Mouse (Mus musculus) MEL (cell line): Measurements from ENCODE around the gene Boc. TPM values are rescaled to one million over a fixed set of nuclear protein-coding genes. Genes with fewer than 3 reads are reported as not detected.

Experiments used
- DNase-seq: peaks from one replicate; pipeline ENCODE4 v3.0.0; 2011; ENCODE audit warnings: low read depth, low spot score
- H3K27ac ChIP-seq: 2 replicates; pipeline ENCODE4 v1.5.1; 2012; ENCODE audit warnings: low read depth, mild to moderate bottlenecking, control low read depth, low read length, moderate library complexity; ENCODE audit not compliant: control insufficient read depth
- H3K27me3 ChIP-seq, 2 experiments: fragments of 150-350 bp in 1 of 2; sonication (generic) in 1 of 2; 2 replicates each; pipeline ENCODE4 v1.6.1; 2012; ENCODE audit warnings: low read length in 2 of 2, mild to moderate bottlenecking in 2 of 2, improper control_type of control experiment in 1 of 2, moderate library complexity in 1 of 2; ENCODE audit not compliant: insufficient read depth in 2 of 2, control insufficient read depth in 1 of 2
- H3K36me3 ChIP-seq, 2 experiments: 2 replicates each; pipeline ENCODE4 v1.6.1; 2012 to 2014; ENCODE audit warnings: low read length in 2 of 2, improper control_type of control experiment in 1 of 2, inconsistent platforms in 1 of 2, mild to moderate bottlenecking in 1 of 2; ENCODE audit not compliant: insufficient read depth in 2 of 2, control insufficient read depth in 1 of 2
- H3K4me1 ChIP-seq, 2 experiments: fragments of 150-350 bp in 1 of 2; sonication (generic) in 1 of 2; 2 replicates each; pipeline ENCODE4 v1.6.1; 2012; ENCODE audit warnings: low read length in 2 of 2, improper control_type of control experiment in 1 of 2, mild to moderate bottlenecking in 1 of 2; ENCODE audit not compliant: insufficient read depth in 2 of 2, control insufficient read depth in 1 of 2
- H3K4me3 ChIP-seq, 2 experiments: fragments of 150-350 bp in 1 of 2; sonication (generic) in 1 of 2; 2 replicates each; pipeline ENCODE4 v1.5.1; 2012; ENCODE audit warnings: low read depth in 2 of 2, low read length in 2 of 2, mild to moderate bottlenecking in 2 of 2, moderate library complexity in 2 of 2, control low read depth in 1 of 2, improper control_type of control experiment in 1 of 2; ENCODE audit not compliant: control insufficient read depth in 1 of 2, insufficient read depth in 1 of 2
- H3K79me2 ChIP-seq: 2 replicates; pipeline ENCODE4 v1.6.1; 2012; ENCODE audit warnings: mild to moderate bottlenecking, low read length, moderate library complexity; ENCODE audit not compliant: control insufficient read depth, poor library complexity, insufficient read depth
- H3K9ac ChIP-seq: 2 replicates; pipeline ENCODE4 v1.6.1; 2012; ENCODE audit warnings: low read depth, mild to moderate bottlenecking, control low read depth, low read length, moderate library complexity; ENCODE audit not compliant: control insufficient read depth, poor library complexity, severe bottlenecking
- H3K9me3 ChIP-seq: fragments of 150-350 bp; sonication (generic); replicated peaks from 2 replicates; pipeline ENCODE4 v1.6.1; 2012; ENCODE audit warnings: mild to moderate bottlenecking, low read length, improper control_type of control experiment, moderate library complexity; ENCODE audit not compliant: insufficient read depth
- BHLHE40 ChIP-seq: IDR thresholded peaks from 2 replicates; pipeline ENCODE4 v1.6.1; 2012; ENCODE audit warnings: low read depth, mild to moderate bottlenecking, inconsistent platforms, low read length, improper control_type of control experiment, borderline replicate concordance
- CTCF ChIP-seq, 3 experiments: IDR thresholded peaks in 2 of 3; conservative IDR thresholded peaks in 1 of 3; 2 replicates each; pipeline ENCODE4 v1.5.1; 2011 to 2012; ENCODE audit warnings: low read length in 3 of 3, low read depth in 2 of 3, mild to moderate bottlenecking in 2 of 3, improper control_type of control experiment in 1 of 3, inconsistent platforms in 1 of 3, mixed read lengths in 1 of 3, moderate library complexity in 1 of 3; ENCODE audit not compliant: control insufficient read depth in 1 of 3, insufficient read depth in 1 of 3, poor library complexity in 1 of 3, severe bottlenecking in 1 of 3
- ELF1 ChIP-seq: IDR thresholded peaks from 2 replicates; pipeline ENCODE4 v1.6.1; 2014; ENCODE audit warnings: low read depth, mild to moderate bottlenecking, inconsistent platforms, low read length, improper control_type of control experiment, moderate library complexity
- EP300 ChIP-seq, 2 experiments: IDR thresholded peaks; 2 replicates each; pipeline ENCODE4 v1.6.1; 2011; ENCODE audit warnings: improper control_type of control experiment in 2 of 2, low read length in 2 of 2, low read depth in 1 of 2, mild to moderate bottlenecking in 1 of 2
- JUND ChIP-seq: IDR thresholded peaks from 2 replicates; pipeline ENCODE4 v1.6.1; 2011; ENCODE audit warnings: low read depth, mild to moderate bottlenecking, improper control_type of control experiment, low read length
- KAT2A ChIP-seq: conservative IDR thresholded peaks from 2 replicates; pipeline ENCODE4 v1.6.1; 2012; ENCODE audit warnings: low read depth, low read length, improper control_type of control experiment, inconsistent platforms
- MAX ChIP-seq: IDR thresholded peaks from 2 replicates; pipeline ENCODE4 v1.6.1; 2011; ENCODE audit warnings: low read length, improper control_type of control experiment
- MAZ ChIP-seq: IDR thresholded peaks from 2 replicates; pipeline ENCODE4 v1.6.1; 2012; ENCODE audit warnings: low read depth, mild to moderate bottlenecking, inconsistent platforms, low read length, improper control_type of control experiment
- MXI1 ChIP-seq: IDR thresholded peaks from 2 replicates; pipeline ENCODE4 v1.6.1; 2011; ENCODE audit warnings: mild to moderate bottlenecking, low read depth, low read length, improper control_type of control experiment
- MYB ChIP-seq: IDR thresholded peaks from 2 replicates; pipeline ENCODE4 v1.6.1; 2011; ENCODE audit warnings: mild to moderate bottlenecking, low read depth, low read length, improper control_type of control experiment
- MYC ChIP-seq: IDR thresholded peaks from 2 replicates; pipeline ENCODE4 v1.6.1; 2011; ENCODE audit warnings: low read depth, mild to moderate bottlenecking, low read length, improper control_type of control experiment, moderate library complexity
- NELFE ChIP-seq: IDR thresholded peaks from 2 replicates; pipeline ENCODE4 v1.6.1; 2011; ENCODE audit warnings: low read depth, low read length, improper control_type of control experiment
- NRF1 ChIP-seq: IDR thresholded peaks from 2 replicates; pipeline ENCODE4 v1.6.1; 2014; ENCODE audit warnings: low read depth, mild to moderate bottlenecking, inconsistent platforms, low read length, improper control_type of control experiment, moderate library complexity; ENCODE audit not compliant: poor library complexity, insufficient read depth, severe bottlenecking
- SIN3A ChIP-seq: IDR thresholded peaks from 2 replicates; pipeline ENCODE4 v1.6.1; 2012; ENCODE audit warnings: low read length, improper control_type of control experiment, inconsistent platforms
- SMC3 ChIP-seq: IDR thresholded peaks from 2 replicates; pipeline ENCODE4 v1.6.1; 2011; ENCODE audit warnings: low read depth, low read length, improper control_type of control experiment
- TAL1 ChIP-seq: IDR thresholded peaks from 2 replicates; pipeline ENCODE4 v1.6.1; 2012; ENCODE audit warnings: mild to moderate bottlenecking, inconsistent platforms, low read length, moderate library complexity, mixed read lengths
- UBTF ChIP-seq: IDR thresholded peaks from 2 replicates; pipeline ENCODE4 v1.6.1; 2012; ENCODE audit warnings: low read depth, mild to moderate bottlenecking, inconsistent platforms, low read length, improper control_type of control experiment, moderate library complexity, borderline replicate concordance; ENCODE audit not compliant: insufficient read depth
- ZMIZ1 ChIP-seq: IDR thresholded peaks from 2 replicates; pipeline ENCODE4 v1.6.1; 2012; ENCODE audit warnings: low read depth, mild to moderate bottlenecking, inconsistent platforms, low read length, improper control_type of control experiment, moderate library complexity
- polyA plus RNA-seq, 2 experiments: library from polyadenylated mRNA; stranded (reverse) in 1 of 2; unstranded in 1 of 2; fragments of >175 nt in 1 of 2; fragments of >200 nt in 1 of 2; gene quantifications; 2 replicates each; pipeline versions ENCODE4 v1.2.1 to v1.2.4; 2012; ENCODE audit warnings: low replicate concordance in 2 of 2, low read depth in 1 of 2; ENCODE audit not compliant: insufficient read length in 2 of 2, insufficient read depth in 1 of 2, missing spikeins in 1 of 2
- total RNA-seq: library from RNA; depleted of rRNA; stranded (reverse); fragments of 300-350 nt; gene quantifications from 2 replicates; pipeline ENCODE4 v1.2.3, GENCODE M21; 2012

Gene Boc
- total and polyA plus RNA-seq, 3 experiments = not detected

DNA sequence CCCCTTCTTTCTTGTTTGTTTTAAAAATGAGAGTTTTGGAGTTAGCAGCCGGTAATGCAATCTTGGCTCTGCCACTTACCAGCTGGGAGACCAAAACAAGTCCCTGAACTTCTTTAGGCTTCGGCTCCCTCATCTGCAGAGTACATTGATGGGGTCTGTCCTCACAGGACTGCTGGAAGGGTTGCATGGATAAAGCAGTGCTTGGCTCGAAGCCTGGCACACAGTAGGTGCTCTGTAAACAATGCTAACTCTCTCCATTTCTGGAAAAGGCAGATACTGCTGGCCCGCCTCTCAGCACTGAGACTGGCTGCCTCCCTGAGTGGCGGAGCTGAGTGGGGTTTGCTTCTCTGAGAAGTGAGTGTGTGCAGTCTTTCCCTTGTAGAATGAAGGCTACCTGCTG, 7.2 kb downstream of the Boc start:
- no peaks in the 10 kb centered on the region for H3K9me3 ChIP-seq
- no peak for DNase-seq
- no peaks in the 10 kb centered on the region for H3K79me2 ChIP-seq
- no peak overlapping the region for H3K9ac ChIP-seq
- TF ChIP-seq MXI1 (no peak), SMC3 (no peak), ZMIZ1 (no peak), MYC (no peak), BHLHE40 (no peak)
- H3K27me3 ChIP-seq = no peaks in the 10 kb centered on the region
- no peaks in the 10 kb centered on the region for H3K36me3 ChIP-seq
- H3K4me1 ChIP-seq = no peaks in the 10 kb centered on the region
- no peak overlapping the region for H3K4me3 ChIP-seq
- no peak overlapping the region for H3K27ac ChIP-seq

DNA sequence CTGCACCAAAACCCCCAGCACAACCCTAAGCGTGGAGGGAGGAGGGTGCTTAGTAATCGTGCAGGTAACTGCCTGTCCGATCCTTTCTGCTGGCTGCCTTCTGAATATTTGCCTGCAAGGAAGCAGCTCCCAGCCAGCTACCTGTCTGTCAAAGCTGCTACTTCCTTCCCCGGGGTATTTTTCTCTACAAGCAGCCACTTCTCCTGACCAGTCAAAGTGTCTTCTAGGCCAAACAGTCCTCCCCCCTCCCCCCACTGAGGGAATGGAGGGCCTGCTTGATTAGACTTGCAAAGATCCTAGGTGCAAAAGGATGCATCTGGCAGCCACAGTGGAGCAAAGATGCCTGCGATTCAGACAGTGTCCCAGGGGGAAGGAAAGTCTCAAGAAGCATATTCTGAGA, 7.9 kb downstream of the Boc start:
- Histone ChIP-seq H3K9me3 (no peaks in the 10 kb centered on the region), H3K79me2 (no peaks in the 10 kb centered on the region), H3K27ac (no peak overlapping the region), H3K27me3 (no peaks in the 10 kb centered on the region), H3K4me3 (no peak overlapping the region), H3K4me1 (no peaks in the 10 kb centered on the region), H3K9ac (no peak overlapping the region), H3K36me3 (no peaks in the 10 kb centered on the region)
- no peak for DNase-seq
- TF ChIP-seq NRF1 (no peak), TAL1 (no peak), MAX (no peak), ELF1 (no peak), UBTF (no peak), MYB (no peak), NELFE (no peak), CTCF (IDR thresholded peaks at IDR 0.05 in 2 of 3, conservative IDR thresholded peaks at IDR 0.05 in 1 of 3; ENCODE audit: control insufficient read depth in 1 of 3, insufficient read depth in 1 of 3, low read depth in 2 of 3, low read length in 3 of 3, poor library complexity in 1 of 3, severe bottlenecking in 1 of 3) (no peak), KAT2A (no peak), JUND (no peak), SIN3A (no peak), SMC3 (no peak), MAZ (no peak), EP300 (IDR thresholded peaks at IDR 0.05; ENCODE audit: low read depth in 1 of 2, low read length in 2 of 2) (no peak)
